Mouse (Mus musculus): ENCODE measurements around the gene Slc6a8. TPM values are rescaled to one million over a fixed set of nuclear protein-coding genes. Genes with fewer than 3 reads are reported as not detected.

Gene Slc6a8
- total and polyA plus RNA-seq, 3 experiments, result 5.4 to 11.9 TPM; not detected in 1

DNA sequence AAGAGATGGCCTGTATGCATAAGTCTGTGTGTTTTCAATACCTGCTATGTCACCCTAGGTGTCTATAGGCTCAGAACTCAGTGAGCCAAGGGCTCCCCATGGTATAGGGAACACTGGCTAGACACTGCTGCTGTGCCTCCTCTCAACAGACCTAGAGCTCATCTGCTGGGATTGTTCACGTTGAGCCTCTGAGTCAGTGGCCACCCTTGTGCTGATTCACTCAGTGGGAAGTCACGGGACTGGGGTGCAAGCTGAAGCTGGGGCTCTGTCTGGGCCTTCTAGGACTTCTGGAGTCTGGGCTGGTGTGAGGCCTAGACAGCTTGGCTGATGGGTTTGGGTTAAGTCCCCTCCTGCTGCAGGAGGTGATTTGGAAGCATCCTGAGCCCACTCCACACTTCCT lies 2.3 kb downstream of the Slc6a8 start:
- Histone ChIP-seq H3K36me3 (ENCODE audit: control insufficient read depth in 1 of 2, insufficient read depth in 2 of 2, low read length in 2 of 2) (no peaks in the 10 kb centered on the region), H3K9ac (ENCODE audit: control insufficient read depth, low read depth, low read length, poor library complexity, severe bottlenecking) (no peak overlapping the region), H3K79me2 (ENCODE audit: control insufficient read depth, insufficient read depth, low read length, poor library complexity) (no peaks in the 10 kb centered on the region; the same call in 1 of the 2 replicates), H3K4me3 (ENCODE audit: control insufficient read depth in 1 of 2, insufficient read depth in 1 of 2, low read depth in 2 of 2, low read length in 2 of 2) (no peak overlapping the region), H3K27ac (ENCODE audit: control insufficient read depth, low read depth, low read length) (no peak overlapping the region), H3K4me1 (ENCODE audit: control insufficient read depth in 1 of 2, insufficient read depth in 2 of 2, low read length in 2 of 2) (0 out of 4 replicates have a peak, but pooled peaks cover 0 to 5% of the 10 kb centered on the region in 2 experiments), H3K27me3 (ENCODE audit: control insufficient read depth in 1 of 2, insufficient read depth in 2 of 2, low read length in 2 of 2) (no peaks in the 10 kb centered on the region), H3K9me3 (replicated peaks; ENCODE audit: insufficient read depth, low read length) (no peaks in the 10 kb centered on the region)
- TF ChIP-seq SIN3A (IDR thresholded peaks at IDR 0.05; ENCODE audit: low read length) (no peak), MXI1 (IDR thresholded peaks at IDR 0.05; ENCODE audit: low read depth, low read length) (no peak)
- no peak for DNase-seq (ENCODE audit: low read depth, low spot score)

DNA sequence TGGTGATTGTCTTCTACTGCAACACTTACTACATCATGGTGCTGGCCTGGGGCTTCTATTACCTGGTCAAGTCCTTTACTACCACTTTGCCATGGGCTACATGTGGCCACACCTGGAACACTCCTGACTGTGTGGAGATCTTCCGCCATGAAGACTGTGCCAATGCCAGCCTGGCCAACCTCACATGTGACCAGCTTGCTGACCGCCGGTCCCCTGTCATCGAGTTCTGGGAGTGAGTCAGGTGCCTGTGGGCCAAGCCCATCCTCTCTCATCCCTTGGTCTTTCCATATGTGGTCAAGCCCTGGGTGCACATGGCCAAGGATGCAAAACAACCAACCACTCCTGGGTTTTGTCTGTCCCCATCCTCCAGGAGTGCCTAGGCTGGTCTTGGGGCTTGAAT lies 3.7 kb downstream of the Slc6a8 start:
- Histone ChIP-seq H3K27ac (ENCODE audit: control insufficient read depth, low read depth, low read length) (no peak overlapping the region), H3K9me3 (replicated peaks; ENCODE audit: insufficient read depth, low read length) (no peaks in the 10 kb centered on the region), H3K4me3 (ENCODE audit: control insufficient read depth in 1 of 2, insufficient read depth in 1 of 2, low read depth in 2 of 2, low read length in 2 of 2) (no peak overlapping the region), H3K9ac (ENCODE audit: control insufficient read depth, low read depth, low read length, poor library complexity, severe bottlenecking) (no peak overlapping the region), H3K27me3 (ENCODE audit: control insufficient read depth in 1 of 2, insufficient read depth in 2 of 2, low read length in 2 of 2) (no peaks in the 10 kb centered on the region), H3K79me2 (ENCODE audit: control insufficient read depth, insufficient read depth, low read length, poor library complexity) (no peaks in the 10 kb centered on the region; the same call in 1 of the 2 replicates), H3K36me3 (ENCODE audit: control insufficient read depth in 1 of 2, insufficient read depth in 2 of 2, low read length in 2 of 2) (no peaks in the 10 kb centered on the region), H3K4me1 (ENCODE audit: control insufficient read depth in 1 of 2, insufficient read depth in 2 of 2, low read length in 2 of 2) (0 out of 4 replicates have a peak, but pooled peaks cover 0 to 5% of the 10 kb centered on the region in 2 experiments)
- TF ChIP-seq POLR2AphosphoS5 (IDR thresholded peaks at IDR 0.05; ENCODE audit: borderline replicate concordance, low read depth, low read length) (no peak), MAX (IDR thresholded peaks at IDR 0.05; ENCODE audit: low read length) (no peak), SMC3 (IDR thresholded peaks at IDR 0.05; ENCODE audit: low read depth, low read length) (no peak), ZKSCAN1 (IDR thresholded peaks at IDR 0.05; ENCODE audit: low read depth, low read length) (no peak), MYC (IDR thresholded peaks at IDR 0.05; ENCODE audit: low read depth, low read length) (no peak), TBP (IDR thresholded peaks at IDR 0.05; ENCODE audit: low read depth, low read length) (no peak), RCOR1 (IDR thresholded peaks at IDR 0.05; ENCODE audit: low read depth, low read length) (no peak), POLR2AphosphoS2 (IDR thresholded peaks at IDR 0.05; ENCODE audit: low read length) (no peak), POLR2A (IDR thresholded peaks at IDR 0.05; ENCODE audit: control insufficient read depth in 1 of 2, insufficient read depth in 1 of 2, low read depth in 1 of 2, low read length in 2 of 2, poor library complexity in 1 of 2) (no peak), CHD1 (IDR thresholded peaks at IDR 0.05; ENCODE audit: low read depth, low read length) (no peak), NRF1 (IDR thresholded peaks at IDR 0.05; ENCODE audit: insufficient read depth, low read depth, low read length, poor library complexity, severe bottlenecking) (no peak), ZC3H11A (IDR thresholded peaks at IDR 0.05; ENCODE audit: low read depth, low read length) (no peak), EP300 (IDR thresholded peaks at IDR 0.05; ENCODE audit: low read depth in 1 of 2, low read length in 2 of 2) (no peak), ZMIZ1 (IDR thresholded peaks at IDR 0.05; ENCODE audit: low read depth, low read length) (no peak), JUND (IDR thresholded peaks at IDR 0.05; ENCODE audit: low read depth, low read length) (no peak)
- DNase-seq (ENCODE audit: low read depth, low spot score), result no peak
